Mouse (Mus musculus) lung, embryonic 14.5 days (tissue): ENCODE data around the gene Babam2. TPM values are rescaled to one million over a fixed set of nuclear protein-coding genes. Genes with fewer than 3 reads are reported as not detected.

Experiments
- ATAC-seq: fragments of 200-750 bp; cut with Nextera tagmentation; 2 replicates; pipeline ENCODE4 v1.8.0; 2017; ENCODE audit warnings: mild to moderate bottlenecking, moderate TSS enrichment, moderate library complexity; ENCODE audit not compliant: insufficient read depth
- DNase-seq: peaks from one replicate; pipeline ENCODE4 v3.0.0-alpha.2; 2015
- H3K27ac ChIP-seq: fragments of 300-500 bp; sonication (generic); 2 replicates; pipeline ENCODE4 v1.5.1; 2014; ENCODE audit warnings: low read depth, mild to moderate bottlenecking, moderate library complexity
- H3K27me3 ChIP-seq: fragments of 300-500 bp; sonication (generic); 2 replicates; pipeline ENCODE4 v1.6.1; 2014; ENCODE audit warnings: low read length, control low read depth; ENCODE audit not compliant: insufficient read depth
- H3K36me3 ChIP-seq: fragments of 300-500 bp; sonication (generic); 2 replicates; pipeline ENCODE4 v1.6.1; 2014; ENCODE audit warnings: control low read depth; ENCODE audit not compliant: insufficient read depth
- H3K4me1 ChIP-seq: fragments of 300-500 bp; sonication (generic); 2 replicates; pipeline ENCODE4 v1.6.1; 2014; ENCODE audit warnings: antibody characterized with exemption, control low read depth; ENCODE audit not compliant: insufficient read depth
- H3K4me2 ChIP-seq: fragments of 300-500 bp; sonication (generic); 2 replicates; pipeline ENCODE4 v1.6.1; 2014; ENCODE audit warnings: mild to moderate bottlenecking
- H3K4me3 ChIP-seq: fragments of 300-500 bp; sonication (generic); 2 replicates; pipeline ENCODE4 v1.5.1; 2014; ENCODE audit warnings: low read depth, low read length
- H3K9ac ChIP-seq: fragments of 300-500 bp; sonication (generic); 2 replicates; pipeline ENCODE4 v1.6.1; 2014
- H3K9me3 ChIP-seq: fragments of 300-500 bp; sonication (generic); 2 replicates; pipeline ENCODE4 v1.6.1; 2016; ENCODE audit warnings: low read depth, low read length, control low read depth
- CTCF ChIP-seq: IDR thresholded peaks from 2 replicates; pipeline ENCODE4 v1.5.1; 2016; ENCODE audit warnings: antibody characterized with exemption, low read depth
- WGBS: fragments of 180-500 bp; shearing (Covaris S2); extraction: QIAGEN DNeasy Blood & Tissue Kit; methylation state at CpG from one replicate; pipeline ENCODE4 v1.1.7; 2014; 5-methylcytosine and 5-hydroxymethylcytosine counted together
- polyA plus RNA-seq: library from polyadenylated mRNA; unstranded; fragments of >200 nt; fragmentation: Nextera tagmentation; extraction: Ambion mirVana; gene quantifications from 2 replicates; pipeline ENCODE4 v1.2.1, GENCODE M21; 2014

Gene Babam2
- polyA plus RNA-seq, 1 experiment from 2014 or later: 39.2 TPM

DNA sequence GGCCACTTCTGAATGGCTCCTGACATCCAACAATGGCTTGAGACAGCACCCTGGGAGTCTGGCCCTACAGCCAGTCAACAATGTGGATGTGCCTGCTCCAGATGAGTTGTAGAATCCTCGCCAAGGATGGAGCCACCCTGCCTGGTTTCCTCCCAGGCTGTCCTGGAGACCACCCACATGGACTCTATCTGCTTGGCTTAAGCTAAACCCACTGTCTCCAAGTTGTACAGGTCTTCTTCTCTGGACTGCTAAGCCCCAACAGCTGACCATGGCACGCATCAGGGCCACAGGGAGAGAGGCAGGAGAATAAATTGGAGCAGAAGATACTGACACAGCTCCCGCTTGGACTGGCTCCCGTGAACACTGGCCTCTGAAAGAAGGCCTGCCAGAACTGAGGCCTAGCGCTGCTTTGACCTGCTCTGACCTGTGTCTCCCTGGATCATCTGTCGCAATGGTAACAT is 405.5 kb downstream of the Babam2 start:
- ATAC-seq (peak; percentile 77; the same call in 1 of the 2 replicates), DNase-seq (peak; percentile 65)
- TF ChIP-seq CTCF: no peak
- Histone ChIP-seq H3K4me3 (no peak overlapping the region), H3K27me3 (no peaks in the 10 kb centered on the region), H3K9me3 (no peaks in the 10 kb centered on the region), H3K9ac (no peak overlapping the region), H3K4me1 (peaks cover 10% of the 10 kb centered on the region; the same call in 1 of the 2 replicates), H3K36me3 (no peaks in the 10 kb centered on the region), H3K27ac (peak overlapping the region; percentile 69), H3K4me2 (no peak overlapping the region)
- WGBS: 46% methylated on average over 6 of the region's 6 CpGs

DNA sequence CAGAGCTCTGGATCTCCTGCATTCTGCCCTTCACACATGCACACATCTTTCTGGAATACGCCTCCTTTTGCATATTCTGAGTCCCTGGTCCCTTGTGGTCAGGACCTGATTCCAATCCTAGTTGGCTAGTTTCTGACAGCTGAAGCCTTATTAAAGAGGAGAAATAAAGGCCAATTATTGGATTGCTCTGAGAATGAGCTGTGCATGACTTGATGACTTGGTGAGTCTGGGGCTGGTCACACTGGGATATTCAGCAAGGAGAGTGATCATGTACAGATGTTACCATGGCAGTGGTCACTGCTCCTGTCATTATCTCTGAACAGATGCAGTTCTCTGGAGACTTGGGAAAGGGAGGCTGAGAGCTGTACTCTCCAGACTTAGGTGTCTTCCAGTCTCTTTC is 406.1 kb downstream of the Babam2 start:
- no peak overlapping the region for H3K27ac ChIP-seq
- no peak overlapping the region for H3K9ac ChIP-seq
- no peaks in the 10 kb centered on the region for H3K9me3 ChIP-seq
- DNase-seq (no peak), ATAC-seq (no peak)
- H3K4me1 ChIP-seq: peaks cover 10% of the 10 kb centered on the region; the same call in 1 of the 2 replicates
- H3K4me3 ChIP-seq: no peak overlapping the region
- no peak overlapping the region for H3K4me2 ChIP-seq
- TF ChIP-seq CTCF: no peak
- no peaks in the 10 kb centered on the region for H3K36me3 ChIP-seq
- WGBS: 83% methylated on average over 1 of the region's 1 CpGs
- no peaks in the 10 kb centered on the region for H3K27me3 ChIP-seq

DNA sequence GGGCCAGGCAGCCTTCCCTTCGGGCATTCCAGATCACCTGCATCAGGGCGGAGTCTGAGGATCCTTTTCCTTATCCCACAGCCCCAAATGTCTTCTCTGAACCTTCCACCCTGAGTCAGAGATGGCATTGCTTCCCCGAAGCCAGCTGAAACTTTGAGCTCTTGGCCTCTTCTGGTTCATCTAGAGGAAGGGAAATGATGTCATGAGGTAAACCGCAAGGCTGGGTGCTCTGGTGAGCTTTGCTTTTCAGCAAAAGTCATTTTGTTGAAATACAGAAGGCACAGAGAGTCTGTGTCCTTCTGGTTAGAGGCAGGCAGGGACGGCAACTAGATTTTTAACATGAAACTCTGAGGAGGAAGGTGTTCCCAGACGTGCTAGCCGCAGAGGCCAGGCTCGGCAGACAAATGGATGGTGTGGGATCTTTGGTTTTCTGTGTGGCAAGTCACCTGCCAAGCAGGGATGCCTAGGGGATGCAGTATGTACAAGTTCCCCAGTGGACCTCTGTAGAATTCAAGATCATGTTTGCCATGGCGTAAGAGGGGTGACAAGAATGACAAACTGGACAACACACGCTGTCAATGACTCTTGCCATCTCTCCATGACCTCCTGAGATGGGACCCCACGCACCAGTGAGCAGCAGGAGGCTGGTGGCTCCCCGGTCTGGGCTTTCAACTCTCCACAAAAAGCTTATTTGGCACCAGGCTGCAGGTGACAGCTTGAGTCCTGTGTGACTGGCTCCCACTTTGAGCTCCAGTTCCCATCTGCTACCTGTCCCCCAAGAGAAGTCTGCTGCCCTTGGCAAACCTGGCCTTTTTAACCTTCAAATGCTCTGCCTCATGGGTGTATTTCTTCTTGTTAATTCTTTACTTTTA is 406.9 kb downstream of the Babam2 start:
- Histone ChIP-seq H3K9me3 (no peaks in the 10 kb centered on the region), H3K4me2 (no peak overlapping the region), H3K4me3 (no peak overlapping the region), H3K9ac (no peak overlapping the region), H3K36me3 (no peaks in the 10 kb centered on the region), H3K4me1 (peaks cover 10% of the 10 kb centered on the region; the same call in 1 of the 2 replicates), H3K27ac (no peak overlapping the region), H3K27me3 (no peaks in the 10 kb centered on the region)
- WGBS: 80% methylated on average over 12 of the region's 12 CpGs
- no peak for TF ChIP-seq CTCF
- no peak for ATAC-seq
- DNase-seq: no peak

DNA sequence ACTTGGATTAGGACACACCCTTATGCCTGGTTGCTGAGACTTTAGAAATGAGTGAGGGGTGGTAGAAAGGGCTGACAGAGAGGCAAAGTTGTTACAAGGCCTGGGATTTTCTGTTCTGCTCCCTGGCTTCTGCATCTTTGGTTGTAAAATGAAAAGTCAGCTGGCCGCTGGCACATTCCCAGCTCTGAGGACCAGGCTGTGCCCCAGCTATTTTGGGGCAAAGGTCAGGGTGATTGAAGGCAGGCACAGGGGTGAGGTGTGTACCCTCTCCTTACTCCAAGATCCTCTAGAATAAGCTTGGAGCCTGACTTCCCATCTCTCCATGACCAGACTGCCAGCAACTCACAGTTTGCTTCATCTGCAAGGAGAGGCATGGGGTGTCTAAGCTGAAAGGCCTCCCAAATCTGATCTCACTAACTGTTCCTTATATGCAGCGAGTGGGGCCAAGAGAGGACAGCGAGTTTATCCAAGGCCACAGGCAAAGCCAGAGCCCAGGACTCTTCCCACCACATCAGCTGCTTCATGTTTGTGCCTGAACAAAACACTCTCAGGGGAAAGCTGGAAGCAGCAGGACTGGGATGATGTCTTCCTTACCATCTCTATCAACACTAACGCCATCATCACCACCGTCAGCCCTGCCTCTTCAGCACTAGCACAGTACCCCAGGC is 409.1 kb downstream of the Babam2 start:
- no peak overlapping the region for H3K9ac ChIP-seq
- ATAC-seq (no peak), DNase-seq (no peak)
- no peaks in the 10 kb centered on the region for H3K36me3 ChIP-seq
- peaks cover 10% of the 10 kb centered on the region; the same call in 1 of the 2 replicates for H3K4me1 ChIP-seq
- WGBS: 74% methylated on average over 5 of the region's 5 CpGs
- no peaks in the 10 kb centered on the region for H3K27me3 ChIP-seq
- TF ChIP-seq CTCF: no peak
- no peak overlapping the region for H3K4me2 ChIP-seq
- H3K9me3 ChIP-seq: no peaks in the 10 kb centered on the region
- H3K27ac ChIP-seq: no peak overlapping the region
- H3K4me3 ChIP-seq: no peak overlapping the region

DNA sequence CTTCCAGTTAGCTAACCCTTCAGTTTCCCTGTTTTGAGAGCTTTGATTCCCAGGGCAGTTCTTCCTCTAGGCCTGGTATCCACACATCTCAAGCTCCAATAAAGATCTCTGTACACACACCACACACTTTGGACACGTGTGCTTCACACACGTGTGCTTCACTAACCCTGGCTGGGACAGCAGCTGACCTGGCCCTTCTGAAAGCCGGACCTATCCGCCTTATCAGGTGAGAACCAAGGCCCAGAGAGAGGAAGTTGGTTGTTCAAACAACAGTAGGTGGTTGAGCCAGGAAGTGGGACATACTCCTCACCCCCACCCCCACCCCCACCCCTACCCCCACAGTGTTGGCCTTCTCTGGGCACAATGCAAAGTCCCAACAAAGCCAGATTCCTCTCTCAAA is 413.2 kb downstream of the Babam2 start:
- Histone ChIP-seq H3K36me3 (no peaks in the 10 kb centered on the region), H3K4me1 (no peaks in the 10 kb centered on the region), H3K4me2 (no peak overlapping the region), H3K27ac (no peak overlapping the region), H3K4me3 (no peak overlapping the region), H3K27me3 (no peaks in the 10 kb centered on the region), H3K9ac (no peak overlapping the region), H3K9me3 (no peaks in the 10 kb centered on the region)
- DNase-seq: no peak
- WGBS: 53% methylated on average over 4 of the region's 4 CpGs
- no peak for TF ChIP-seq CTCF
- ATAC-seq: no peak

DNA sequence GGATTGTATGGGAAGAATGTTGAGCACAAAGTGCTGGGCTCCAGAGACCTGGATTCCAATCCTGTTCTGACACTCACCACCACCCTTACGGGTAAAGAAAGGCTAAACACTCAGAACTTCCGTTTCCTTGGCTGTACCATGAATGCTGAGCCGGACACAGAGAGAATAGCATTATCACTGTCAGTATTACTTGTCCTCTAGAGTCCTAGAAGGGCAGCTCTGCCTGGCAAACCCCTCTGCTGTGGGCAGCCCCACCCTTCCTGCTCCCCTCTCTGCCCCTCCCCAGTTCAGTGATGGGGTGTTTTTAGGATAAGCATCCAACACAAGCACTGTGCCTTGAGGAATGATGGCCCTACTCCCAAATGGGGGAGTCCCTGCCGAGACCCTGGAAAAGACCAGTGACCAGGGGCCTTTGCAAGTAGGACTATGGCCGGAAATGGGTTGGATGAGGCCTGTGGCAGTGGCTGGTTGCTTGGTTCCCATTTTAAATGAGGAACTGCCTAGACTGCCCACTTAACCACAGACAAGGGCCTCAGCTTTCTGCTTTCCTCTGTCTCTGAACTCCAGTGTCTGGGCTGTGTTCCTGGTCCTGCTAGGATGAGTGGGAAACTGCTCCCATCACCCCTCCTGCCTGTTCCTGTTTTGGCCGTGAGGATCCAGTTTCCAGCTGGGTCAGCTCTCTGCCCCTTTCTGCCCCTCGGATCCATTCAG is 414.9 kb downstream of the Babam2 start:
- Histone ChIP-seq H3K27ac (no peak overlapping the region), H3K27me3 (no peaks in the 10 kb centered on the region), H3K36me3 (no peaks in the 10 kb centered on the region), H3K9ac (no peak overlapping the region), H3K9me3 (no peaks in the 10 kb centered on the region), H3K4me1 (no peaks in the 10 kb centered on the region), H3K4me2 (no peak overlapping the region), H3K4me3 (no peak overlapping the region)
- no peak for TF ChIP-seq CTCF
- no peak for DNase-seq
- ATAC-seq: no peak
- WGBS: 81% methylated on average over 7 of the region's 7 CpGs
